Mouse (Mus musculus) stomach, embryonic 16.5 days (tissue): ENCODE results near the gene Hoxa9. TPM values are rescaled to one million over a fixed set of nuclear protein-coding genes. Genes with fewer than 3 reads are reported as not detected.

Source experiments
- ATAC-seq: fragments of 200-750 bp; cut with Nextera tagmentation; 2 replicates; pipeline ENCODE4 v1.8.0; 2017; ENCODE audit warnings: moderate number of reproducible peaks, moderate TSS enrichment; ENCODE audit not compliant: insufficient read depth, low FRiP score
- H3K27ac ChIP-seq: fragments of 300-500 bp; sonication (generic); 2 replicates; pipeline ENCODE4 v1.5.1; 2014; ENCODE audit warnings: low read length
- H3K27me3 ChIP-seq: fragments of 300-500 bp; sonication (generic); 2 replicates; pipeline ENCODE4 v1.6.1; 2014; ENCODE audit warnings: low read length, control low read depth, mixed read lengths; ENCODE audit not compliant: control insufficient read depth, insufficient read depth
- H3K36me3 ChIP-seq: fragments of 300-500 bp; sonication (generic); 2 replicates; pipeline ENCODE4 v1.6.1; 2014; ENCODE audit warnings: low read length; ENCODE audit not compliant: control insufficient read depth, insufficient read depth
- H3K4me1 ChIP-seq: fragments of 300-500 bp; sonication (generic); 2 replicates; pipeline ENCODE4 v1.6.1; 2014; ENCODE audit warnings: low read length, control low read depth, mixed read lengths; ENCODE audit not compliant: control insufficient read depth, insufficient read depth
- H3K4me2 ChIP-seq: fragments of 300-500 bp; sonication (generic); 2 replicates; pipeline ENCODE4 v1.6.1; 2014; ENCODE audit warnings: low read depth, low read length, mixed read lengths
- H3K4me3 ChIP-seq: fragments of 300-500 bp; sonication (generic); replicated peaks from 2 replicates; pipeline ENCODE4 v1.5.1; 2014; ENCODE audit warnings: mild to moderate bottlenecking, low read length
- H3K9ac ChIP-seq: fragments of 300-500 bp; sonication (generic); 2 replicates; pipeline ENCODE4 v1.6.1; 2014; ENCODE audit warnings: low read length
- H3K9me3 ChIP-seq: fragments of 300-500 bp; sonication (generic); replicated peaks from 2 replicates; pipeline ENCODE4 v1.6.1; 2016; ENCODE audit warnings: low read length, control low read depth; ENCODE audit not compliant: control insufficient read depth
- WGBS: fragments of 180-500 bp; shearing (Covaris S2); extraction: QIAGEN DNeasy Blood & Tissue Kit; methylation state at CpG from one replicate; pipeline ENCODE4 v1.1.7; 2014; 5-methylcytosine and 5-hydroxymethylcytosine counted together
- polyA plus RNA-seq: library from polyadenylated mRNA; unstranded; fragments of >200 nt; fragmentation: Nextera tagmentation; extraction: Ambion mirVana; gene quantifications from 2 replicates; pipeline ENCODE4 v1.2.1, GENCODE M21; 2015

The Hoxa9 gene
- polyA plus RNA-seq, 1 experiment from 2014 or later: 0.50 TPM

GRCm38 (mm10) chr6:52185222-52185621 is 45.7 kb downstream of the Hoxa9 start:
- Histone ChIP-seq H3K27ac (peak overlapping the region; percentile 82; the same call in 1 of the 2 replicates), H3K4me3 (peak overlapping the region; percentile 4), H3K4me2 (peak overlapping the region; percentile 39), H3K9me3 (no peaks in the 10 kb centered on the region), H3K9ac (peak overlapping the region; percentile 45), H3K4me1 (peaks cover 54% of the 10 kb centered on the region), H3K36me3 (no peaks in the 10 kb centered on the region), H3K27me3 (0 out of 2 replicates have a peak, but pooled peaks cover 5% of the 10 kb centered on the region)
- 4% methylated on average over 19 of the region's 19 CpGs for WGBS
- ATAC-seq: no peak

- H3K4me2 ChIP-seq: peak overlapping the region; percentile 39
- H3K27ac ChIP-seq: peak overlapping the region; percentile 82
- 0 out of 2 replicates have a peak, but pooled peaks cover 5% of the 10 kb centered on the region for H3K27me3 ChIP-seq
- peaks cover 54% of the 10 kb centered on the region for H3K4me1 ChIP-seq
- no peak for ATAC-seq
- peak overlapping the region; percentile 43 for H3K9ac ChIP-seq
- no peaks in the 10 kb centered on the region for H3K36me3 ChIP-seq
- WGBS: 27% methylated on average over 6 of the region's 6 CpGs
- no peak overlapping the region for H3K4me3 ChIP-seq
- no peaks in the 10 kb centered on the region for H3K9me3 ChIP-seq
Observed at GRCm38 (mm10) chr6:52184668-52185067, 46.2 kb downstream of the Hoxa9 start.

DNA sequence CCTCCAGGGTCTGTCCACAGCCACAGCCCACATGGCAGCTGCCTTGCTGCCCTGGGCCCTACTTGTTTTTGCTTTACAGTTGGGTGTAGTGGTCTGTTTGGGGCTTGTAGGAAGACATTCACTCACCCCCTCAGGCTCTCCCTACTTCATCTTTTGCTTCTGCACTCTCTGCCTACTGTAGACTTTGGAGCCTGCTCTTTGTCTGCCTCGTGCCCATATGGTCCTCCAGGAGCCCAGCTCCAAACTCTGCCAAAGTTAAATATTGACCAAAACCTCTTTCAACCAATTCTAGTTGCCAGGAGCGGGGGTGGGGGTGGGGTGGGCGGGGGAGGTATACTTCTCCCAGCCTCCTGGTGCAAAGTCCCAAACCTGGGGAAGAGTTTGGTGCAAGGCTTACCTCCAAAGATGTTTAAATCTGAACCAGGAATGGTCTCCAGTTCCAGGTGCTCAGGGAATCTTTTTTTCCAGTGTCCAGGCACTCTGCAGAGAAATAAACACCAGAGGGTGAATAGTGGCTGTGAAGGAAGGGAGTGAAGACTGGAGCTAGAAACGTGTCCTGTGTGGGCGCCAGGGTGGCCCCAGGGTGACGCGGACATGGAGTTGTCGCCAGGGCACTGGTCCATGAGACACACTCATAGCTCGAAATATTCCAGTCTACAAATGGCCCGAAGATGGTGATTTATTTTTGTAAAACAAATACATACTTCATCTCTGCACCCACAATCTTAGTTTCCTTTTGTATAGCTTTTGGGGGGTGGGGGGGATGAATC is 47.4 kb downstream of the Hoxa9 start:
- H3K4me2 ChIP-seq: peak overlapping the region; percentile 41
- H3K36me3 ChIP-seq: no peaks in the 10 kb centered on the region
- no peak overlapping the region for H3K4me3 ChIP-seq
- no peaks in the 10 kb centered on the region for H3K9me3 ChIP-seq
- H3K4me1 ChIP-seq: peaks cover 51% of the 10 kb centered on the region
- 0 out of 2 replicates have a peak, but pooled peaks cover 5% of the 10 kb centered on the region for H3K27me3 ChIP-seq
- peak overlapping the region; percentile 40; the same call in 1 of the 2 replicates for H3K9ac ChIP-seq
- H3K27ac ChIP-seq: peak overlapping the region; percentile 82
- 19% methylated on average over 10 of the region's 10 CpGs for WGBS
- no peak for ATAC-seq

GRCm38 (mm10) chr6:52182793-52183192 is 48.1 kb downstream of the Hoxa9 start:
- H3K4me1 ChIP-seq: peaks cover 48% of the 10 kb centered on the region

GRCm38 (mm10) chr6:52182030-52182429 is 48.9 kb downstream of the Hoxa9 start:
- H3K36me3 ChIP-seq: no peaks in the 10 kb centered on the region
- H3K9ac ChIP-seq: no peak overlapping the region
- H3K4me2 ChIP-seq: no peak overlapping the region
- 27% methylated on average over 2 of the region's 2 CpGs for WGBS
- H3K9me3 ChIP-seq: no peaks in the 10 kb centered on the region
- H3K27ac ChIP-seq: peak overlapping the region; percentile 98
- H3K27me3 ChIP-seq: no peaks in the 10 kb centered on the region
- peaks cover 42% of the 10 kb centered on the region for H3K4me1 ChIP-seq
- no peak for ATAC-seq
- H3K4me3 ChIP-seq: no peak overlapping the region

More at GRCm38 (mm10) chr6:52182793-52183192, 48.1 kb downstream of the Hoxa9 start:
- Histone ChIP-seq H3K4me2 (peak overlapping the region; percentile 41; the same call in 1 of the 2 replicates), H3K36me3 (no peaks in the 10 kb centered on the region), H3K4me3 (no peak overlapping the region), H3K27me3 (0 out of 2 replicates have a peak, but pooled peaks cover under 1% of the 10 kb centered on the region), H3K9ac (0 out of 2 replicates have a peak overlapping the region, but pooled peaks have one; percentile 40), H3K27ac (peak overlapping the region; percentile 82), H3K9me3 (no peaks in the 10 kb centered on the region)
- 49% methylated on average over 1 of the region's 1 CpGs for WGBS
- no peak for ATAC-seq

GRCm38 (mm10) chr6:52180726-52181125 is 50.2 kb downstream of the Hoxa9 start:
- peaks cover 33% of the 10 kb centered on the region for H3K4me1 ChIP-seq
- peak overlapping the region; percentile 91 for H3K9ac ChIP-seq
- no peaks in the 10 kb centered on the region for H3K27me3 ChIP-seq
- H3K27ac ChIP-seq: peak overlapping the region; percentile 98
- no peaks in the 10 kb centered on the region for H3K36me3 ChIP-seq
- ATAC-seq: no peak
- no peaks in the 10 kb centered on the region for H3K9me3 ChIP-seq
- H3K4me2 ChIP-seq: peak overlapping the region; percentile 71
- H3K4me3 ChIP-seq: peak overlapping the region; percentile 60
- 38% methylated on average over 3 of the region's 3 CpGs for WGBS

- H3K4me1 ChIP-seq: peaks cover 33% of the 10 kb centered on the region
Observed at GRCm38 (mm10) chr6:52180213-52180710, 50.6 kb downstream of the Hoxa9 start.

GRCm38 (mm10) chr6:52179690-52180089 is 51.2 kb downstream of the Hoxa9 start:
- no peak for ATAC-seq
- no peaks in the 10 kb centered on the region for H3K27me3 ChIP-seq
- H3K4me1 ChIP-seq: peaks cover 30% of the 10 kb centered on the region
- H3K9me3 ChIP-seq: no peaks in the 10 kb centered on the region
- peak overlapping the region; percentile 98 for H3K27ac ChIP-seq
- peak overlapping the region; percentile 60 for H3K4me3 ChIP-seq
- 13% methylated on average over 10 of the region's 10 CpGs for WGBS
- peak overlapping the region; percentile 91 for H3K9ac ChIP-seq
- no peaks in the 10 kb centered on the region for H3K36me3 ChIP-seq
- H3K4me2 ChIP-seq: peak overlapping the region; percentile 71

More at GRCm38 (mm10) chr6:52180213-52180710, 50.6 kb downstream of the Hoxa9 start:
- Histone ChIP-seq H3K9me3 (no peaks in the 10 kb centered on the region), H3K4me3 (peak overlapping the region; percentile 60), H3K27me3 (no peaks in the 10 kb centered on the region), H3K36me3 (no peaks in the 10 kb centered on the region), H3K4me2 (peak overlapping the region; percentile 71), H3K9ac (peak overlapping the region; percentile 91), H3K27ac (peak overlapping the region; percentile 98)
- WGBS: 24% methylated on average over 11 of the region's 11 CpGs
- no peak for ATAC-seq
